ENCODE assay signal across 26 mouse cellular contexts in the genomic region with DNA sequence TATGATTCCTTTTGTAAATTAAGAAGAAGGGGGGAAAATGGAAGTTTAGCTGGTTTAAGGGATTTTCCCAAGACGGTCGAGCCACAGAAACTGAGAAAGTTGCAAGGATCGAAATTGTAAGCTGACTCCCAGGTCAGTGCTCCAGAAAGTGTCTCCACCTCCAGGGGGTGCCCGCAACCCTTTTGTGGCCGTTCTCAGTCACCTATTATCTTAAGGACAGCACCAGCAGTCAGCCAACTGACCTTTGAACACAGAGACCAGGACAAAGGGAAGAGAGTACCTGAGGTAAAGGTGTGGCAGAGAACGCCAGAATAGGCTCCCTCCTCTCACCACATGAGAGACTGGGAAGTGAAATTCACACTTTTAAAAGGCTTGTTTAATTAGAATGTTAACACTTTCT. TPM values are rescaled to one million over a fixed set of nuclear protein-coding genes. Genes with fewer than 3 reads are reported as not detected.
DNase-seq lines count a peak whose midpoint lies in the region; ATAC-seq and TF ChIP-seq lines count a peak whose summit lies in the region.
"Had no signal": no experiment of that assay in that cellular context is flagged by ENCODE, and none has a peak within 500 bp of the region (broad histone marks: within the 10 kb centered on the region; RNA-seq: fewer than 3 reads in every experiment).

No protein-coding gene starts in this region.

- H3K9me3 ChIP-seq in kidney, embryonic 14.5 days (ENCODE audit: control insufficient read depth, low read length) = no peaks in the 10 kb centered on the region
- H3K9me3 ChIP-seq in ES-Bruce4 (replicated peaks; ENCODE audit: control insufficient read depth, insufficient read depth, low read length, poor library complexity, severe bottlenecking) = no peaks in the 10 kb centered on the region
- no peaks in the 10 kb centered on the region for H3K9me3 ChIP-seq in intestine, embryonic 15.5 days
- H3K9me3 ChIP-seq: forebrain, embryonic 10.5 days; hindbrain, embryonic 12.5 days; midbrain, embryonic 10.5 days had no signal

- no peak overlapping the region for H3K9ac ChIP-seq in kidney, embryonic 14.5 days (ENCODE audit: low read depth, low read length)
- no peak overlapping the region for H3K9ac ChIP-seq in ES-Bruce4 (ENCODE audit: low read depth, poor library complexity, severe bottlenecking)
- no peak overlapping the region for H3K9ac ChIP-seq in intestine, embryonic 15.5 days
- H3K9ac ChIP-seq: forebrain, postnatal 0 days; hindbrain, embryonic 12.5 days had no signal

- TF ChIP-seq POLR2A in ES-Bruce4 (IDR thresholded peaks at IDR 0.05; ENCODE audit: insufficient read depth, low read length) = no peak

- TF ChIP-seq EP300 in ES-Bruce4 (IDR thresholded peaks at IDR 0.05; ENCODE audit: insufficient read depth, low read depth, low read length) = no peak

- H3K4me2 ChIP-seq in kidney, embryonic 14.5 days (replicated peaks; ENCODE audit: low read depth, low read length) = no peak overlapping the region
- H3K4me2 ChIP-seq in intestine, embryonic 15.5 days (replicated peaks) = no peak overlapping the region
- H3K4me2 ChIP-seq: heart, embryonic 11.5 days; hindbrain, embryonic 12.5 days had no signal

- WGBS in kidney, embryonic 14.5 days = 7% methylated on average over 6 of the region's 6 CpGs
- 19% methylated on average over 6 of the region's 6 CpGs for WGBS in intestine, embryonic 15.5 days

- no peaks in the 10 kb centered on the region for H3K4me1 ChIP-seq in kidney, embryonic 14.5 days (ENCODE audit: control insufficient read depth, insufficient read depth, low read length)
- H3K4me1 ChIP-seq in ES-Bruce4 (ENCODE audit: control insufficient read depth, insufficient read depth, low read length) = no peaks in the 10 kb centered on the region
- no peaks in the 10 kb centered on the region for H3K4me1 ChIP-seq in intestine, embryonic 15.5 days (replicated peaks)
- H3K4me1 ChIP-seq: hindbrain, embryonic 12.5 days; midbrain, embryonic 10.5 days had no signal

- no peak overlapping the region for H3K27ac ChIP-seq in kidney, embryonic 14.5 days (ENCODE audit: low read depth, low read length)
- H3K27ac ChIP-seq in ES-Bruce4 (ENCODE audit: insufficient read depth, low read length) = no peak overlapping the region
- no peak overlapping the region for H3K27ac ChIP-seq in intestine, embryonic 15.5 days
- H3K27ac ChIP-seq: forebrain, embryonic 10.5 days; hindbrain, embryonic 12.5 days; macrophage; midbrain, embryonic 10.5 days had no signal

- H3K36me3 ChIP-seq in kidney, embryonic 14.5 days (ENCODE audit: control insufficient read depth, insufficient read depth, low read length) = no peaks in the 10 kb centered on the region
- no peaks in the 10 kb centered on the region for H3K36me3 ChIP-seq in ES-Bruce4 (ENCODE audit: control insufficient read depth, insufficient read depth, low read length, poor library complexity, severe bottlenecking)
- no peaks in the 10 kb centered on the region for H3K36me3 ChIP-seq in intestine, embryonic 15.5 days
- H3K36me3 ChIP-seq: forebrain, embryonic 10.5 days; hindbrain, embryonic 12.5 days; midbrain, embryonic 10.5 days had no signal

- peak; percentile 48 for DNase-seq in kidney, adult 11 months
- DNase-seq in kidney, postnatal 14 days = peak; percentile 23
- DNase-seq in right cerebral cortex, postnatal 25 days = no peak
- DNase-seq in gastrocnemius, adult 18-20 months (ENCODE audit: low spot score) = no peak
- DNase-seq in left cerebral cortex, postnatal 25 days (ENCODE audit: low spot score in 2 of 2) = no peak
- DNase-seq: adrenal gland, adult 2 months; cerebellum, adult 9-11 months; forebrain, postnatal 0 days; gastrocnemius, adult 2 months; heart, postnatal 10 days; liver; lung, adult 18-20 months; right cerebral cortex, postnatal 4 days; thymus, postnatal 25 days had no signal

- no peak overlapping the region for H3K4me3 ChIP-seq in kidney, embryonic 14.5 days (ENCODE audit: low read length)
- H3K4me3 ChIP-seq in ES-Bruce4 (ENCODE audit: low read depth, low read length) = no peak overlapping the region
- no peak overlapping the region for H3K4me3 ChIP-seq in intestine, embryonic 15.5 days (replicated peaks)
- H3K4me3 ChIP-seq: forebrain, embryonic 10.5 days; gastrocnemius, adult 2 months; hindbrain, embryonic 12.5 days; midbrain, embryonic 10.5 days had no signal

- intact Hi-C loops in left cerebral cortex, postnatal 25 days (cut with DNase I) = no loop called here

- peak; percentile 4 for TF ChIP-seq CTCF in ES-Bruce4 (IDR thresholded peaks at IDR 0.05; ENCODE audit: low read depth, low read length)

- ATAC-seq in kidney, embryonic 14.5 days (ENCODE audit: low FRiP score, low TSS enrichment) = no peak
- peak; percentile 95 for ATAC-seq in intestine, embryonic 15.5 days
- ATAC-seq: forebrain, postnatal 0 days; inflammation-experienced regulatory T-cells, adult 6 months had no signal

- H3K27me3 ChIP-seq in kidney, embryonic 14.5 days (ENCODE audit: control insufficient read depth, insufficient read depth, low read length) = no peaks in the 10 kb centered on the region
- peaks cover 1% of the 10 kb centered on the region; the same call in 1 of the 2 replicates for H3K27me3 ChIP-seq in ES-Bruce4 (ENCODE audit: control insufficient read depth, insufficient read depth, low read length, poor library complexity, severe bottlenecking)
- H3K27me3 ChIP-seq in intestine, embryonic 15.5 days (replicated peaks) = no peaks in the 10 kb centered on the region
- H3K27me3 ChIP-seq: CH12.LX; hindbrain, embryonic 12.5 days had no signal

RNA-seq across cellular contexts. Expression of gene Pitx2, which starts 33.0 kb away (rescaled TPM):
- 1.7 and 1.8 TPM in 2 replicates for polyA plus RNA-seq in kidney, embryonic 14.5 days (2014; fragmentation: Nextera tagmentation; extraction: Ambion mirVana)
- polyA plus RNA-seq in ES-Bruce4 (2011; ENCODE audit: insufficient read depth, insufficient read length, low read depth, missing spikeins) = 21.4 and 23.4 TPM in 2 replicates
- polyA plus RNA-seq in intestine, embryonic 15.5 days (2015; fragmentation: Nextera tagmentation; extraction: Ambion mirVana) = 39.4 and 45.2 TPM in 2 replicates
- total RNA-seq in gastrocnemius, adult 18-20 months (2021) = 10 to 100 TPM in 1 of 2 experiments, 1 to 10 TPM in 1; 5.4 to 13.3 TPM
- total RNA-seq in left cerebral cortex, postnatal 25 days (2021) = 1 to 10 TPM in 1 of 2 experiments, not detected in 1; 1.3 TPM
- total RNA-seq: CH12.LX; left cerebral cortex, postnatal 14 days; neutrophil, adult 5-6 weeks had no signal
- polyA plus RNA-seq: macrophage had no signal

Comparison
In these comparisons a context has a peak if more than half of its experiments do, and no peak if none do; other contexts are left out.
1. DNase-seq: peak in kidney, adult 11 months (single experiment) and kidney, postnatal 14 days (single experiment); none in right cerebral cortex, postnatal 25 days (single experiment), gastrocnemius, adult 18-20 months (single experiment) and left cerebral cortex, postnatal 25 days (0 of 2).